Mouse (Mus musculus): ENCODE measurements at regions not wholly inside any gene's neighbourhood (a gene's known extent, or its start where the extent isn't known, plus 50 kb on each side); places are given as distances from the start of the nearest gene placed in this dataset.

DNA sequence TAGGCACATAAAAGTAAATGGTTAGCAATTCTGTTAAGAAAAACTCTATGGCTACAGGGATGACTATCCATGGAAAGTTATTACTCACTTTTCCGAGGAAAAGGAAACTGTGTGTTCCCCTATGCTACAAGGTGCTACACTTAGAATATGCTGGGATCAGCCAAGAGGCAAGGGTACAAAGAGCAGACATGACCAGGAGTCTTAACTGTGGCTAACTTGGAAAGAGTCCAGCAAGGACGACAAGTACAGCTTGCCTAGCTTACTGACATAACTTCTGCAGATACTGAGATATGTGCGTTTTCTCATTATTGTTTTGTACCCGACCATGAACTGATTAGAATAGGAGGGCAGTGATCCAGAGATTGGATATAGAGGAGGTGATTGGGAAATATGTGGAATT is 296.4 kb downstream of the Gm16223 start:
- TF ChIP-seq GATA1 (IDR thresholded peaks at IDR 0.05; ENCODE audit: low read length): no peak

DNA sequence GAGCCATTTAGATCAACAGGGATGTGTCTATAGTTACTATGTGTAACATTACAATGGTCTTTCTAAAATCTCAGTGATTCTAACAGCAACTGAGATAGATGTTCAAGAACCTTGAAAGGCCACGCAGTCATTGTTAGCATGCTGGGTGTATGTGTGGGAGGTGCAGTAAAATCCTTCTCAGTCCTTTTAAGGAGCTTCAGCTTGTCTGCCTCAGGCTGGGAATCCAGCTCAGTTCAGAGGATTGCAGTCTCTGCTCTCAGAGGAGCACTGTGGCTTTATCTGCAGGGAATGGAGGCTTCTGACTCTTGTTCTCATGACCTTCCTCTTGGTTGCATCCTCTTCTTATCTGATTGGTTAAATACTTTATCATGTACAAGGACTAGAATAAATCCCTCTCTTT is 320.2 kb downstream of the Gm16223 start:
- TF ChIP-seq GATA1 (IDR thresholded peaks at IDR 0.05; ENCODE audit: low read length): no peak

DNA sequence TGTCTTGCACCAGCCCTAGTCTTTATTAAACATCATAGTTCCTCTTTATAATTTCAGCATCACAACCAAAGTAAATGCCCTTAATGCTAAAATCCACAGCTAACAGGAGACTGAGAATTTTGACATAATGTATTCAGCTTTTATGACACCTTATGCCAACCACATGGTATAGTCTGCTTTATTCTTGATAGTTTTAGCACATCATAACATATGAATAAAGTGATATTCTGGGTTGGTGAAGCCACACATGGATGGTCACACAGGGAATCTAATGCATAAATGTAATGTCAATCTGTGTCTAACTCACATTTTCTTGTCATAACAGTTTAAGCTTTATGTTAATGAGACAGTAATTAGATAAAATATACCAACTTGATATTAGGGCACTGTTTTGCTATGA is 328.9 kb downstream of the Gm16223 start:
- no peak for TF ChIP-seq GATA1 (IDR thresholded peaks at IDR 0.05; ENCODE audit: low read length)

DNA sequence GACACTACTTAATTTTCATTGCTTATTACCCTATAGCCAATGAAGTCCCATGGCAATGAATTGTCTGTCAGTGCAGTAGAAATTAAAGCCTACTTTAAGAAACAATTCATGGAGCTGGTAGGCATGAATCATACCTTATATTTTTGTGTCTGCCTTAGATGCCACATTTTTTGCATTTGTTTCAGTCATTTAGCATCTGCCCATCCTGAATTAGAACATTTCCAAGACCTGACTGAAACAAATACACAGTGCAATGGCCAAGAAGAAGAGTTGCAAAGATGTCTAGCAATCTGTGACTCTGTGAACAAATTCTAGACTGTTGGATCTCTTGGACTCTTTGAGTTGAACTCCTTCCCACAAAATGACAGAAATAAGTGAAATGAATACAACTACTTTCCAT is 342.2 kb downstream of the Gm16223 start:
- no peak for TF ChIP-seq GATA1 (IDR thresholded peaks at IDR 0.05; ENCODE audit: low read length)

DNA sequence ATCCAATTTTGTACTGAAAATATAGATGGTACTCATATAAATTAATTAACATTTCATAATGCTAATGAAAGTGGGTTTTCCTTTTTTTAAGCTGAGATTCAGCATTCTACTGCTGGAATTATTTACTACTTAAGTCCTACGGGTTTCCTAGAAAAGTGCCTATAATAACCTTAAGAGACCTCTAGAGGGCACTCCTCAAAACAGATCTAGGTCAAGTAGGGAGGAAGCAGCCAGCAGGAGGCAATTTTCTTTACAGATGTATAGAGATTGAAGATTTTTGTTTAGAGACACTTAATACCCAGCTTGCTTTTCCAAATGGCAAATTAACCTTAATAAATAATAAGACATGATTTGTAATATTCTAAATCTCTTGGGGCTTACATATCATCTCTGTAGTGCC is 344.5 kb downstream of the Gm16223 start:
- no peak for TF ChIP-seq GATA1 (IDR thresholded peaks at IDR 0.05; ENCODE audit: low read length)

DNA sequence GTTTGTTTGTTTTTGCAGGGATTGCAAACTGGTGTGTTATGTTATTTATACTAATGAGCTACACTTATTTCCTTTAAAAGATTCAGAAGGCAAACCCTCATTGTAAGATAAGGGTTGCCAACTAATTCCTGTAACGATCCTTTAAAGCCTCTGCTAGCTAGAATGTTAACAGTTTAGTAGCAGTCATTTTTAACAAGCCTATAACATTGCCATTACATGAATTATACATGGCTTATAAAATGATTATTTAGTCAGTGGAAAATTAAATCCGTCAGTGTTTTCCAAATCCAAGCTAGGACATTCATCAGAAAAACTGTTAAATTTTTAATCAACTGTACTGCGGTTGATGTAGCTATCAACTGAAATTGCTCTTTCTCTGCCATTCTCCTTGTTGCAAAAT is 358.1 kb downstream of the Gm16223 start:
- no peak for TF ChIP-seq GATA1 (IDR thresholded peaks at IDR 0.05; ENCODE audit: low read length)

DNA sequence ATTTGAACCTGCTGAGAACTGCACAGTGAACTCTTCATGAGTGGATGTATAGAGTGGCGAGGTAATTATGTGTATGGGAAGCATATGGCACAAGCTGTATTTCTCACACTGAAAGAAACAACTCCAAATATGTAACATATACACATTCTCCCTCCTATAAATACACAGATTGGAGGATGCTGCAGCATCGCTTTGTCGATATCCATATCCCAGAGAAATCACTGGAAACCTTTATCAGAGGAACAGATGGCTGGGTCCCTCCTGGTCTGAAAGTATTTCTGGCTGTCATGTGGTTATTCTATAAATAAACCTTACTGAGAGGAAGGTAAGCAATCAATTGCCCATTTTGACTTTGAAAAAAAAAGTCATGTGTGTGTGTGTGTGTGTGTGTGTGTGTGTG is 365.4 kb downstream of the Gm16223 start:
- no peak for TF ChIP-seq GATA1 (IDR thresholded peaks at IDR 0.05; ENCODE audit: low read length)

DNA sequence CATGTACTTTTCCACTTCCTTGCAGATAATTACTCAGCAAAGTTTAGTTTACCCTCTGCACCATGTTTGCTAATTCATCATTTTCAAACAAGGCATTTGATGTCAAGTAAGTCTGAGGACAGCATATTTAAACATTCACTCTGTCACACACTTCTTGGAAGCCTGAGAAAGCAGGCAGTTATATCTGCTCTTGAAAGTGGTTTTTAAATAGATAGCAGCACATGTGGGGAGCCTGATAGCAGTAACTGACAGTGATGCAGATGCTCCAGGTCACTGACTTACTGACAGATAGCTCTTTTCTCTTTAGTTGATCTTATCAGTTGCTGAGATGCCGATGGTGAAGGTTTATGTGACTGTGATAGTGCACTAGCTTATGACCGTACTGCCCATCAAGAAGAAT is 380.9 kb downstream of the Gm16223 start:
- TF ChIP-seq GATA1 (IDR thresholded peaks at IDR 0.05; ENCODE audit: low read length): peak; percentile 82

DNA sequence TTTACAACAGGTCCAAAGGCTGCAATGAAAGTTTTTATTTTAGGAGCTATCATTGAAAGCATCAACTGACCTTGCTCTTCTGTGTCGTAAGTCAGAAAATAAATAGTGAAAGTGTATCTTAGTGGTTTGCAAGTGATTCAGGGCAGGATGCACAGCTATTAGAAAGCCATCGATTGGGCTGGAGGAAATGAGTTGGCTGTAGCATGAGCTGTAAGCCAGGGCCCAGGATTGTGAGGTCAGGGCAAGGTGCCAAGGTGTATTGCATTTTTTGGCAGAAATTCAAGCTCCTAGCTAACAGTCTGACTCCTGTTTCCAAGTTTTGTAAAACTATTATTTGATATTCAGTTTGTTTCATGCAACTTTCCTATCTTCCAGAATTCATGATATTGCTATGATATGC is 381.8 kb downstream of the Gm16223 start:
- TF ChIP-seq GATA1 (IDR thresholded peaks at IDR 0.05; ENCODE audit: low read length): no peak

DNA sequence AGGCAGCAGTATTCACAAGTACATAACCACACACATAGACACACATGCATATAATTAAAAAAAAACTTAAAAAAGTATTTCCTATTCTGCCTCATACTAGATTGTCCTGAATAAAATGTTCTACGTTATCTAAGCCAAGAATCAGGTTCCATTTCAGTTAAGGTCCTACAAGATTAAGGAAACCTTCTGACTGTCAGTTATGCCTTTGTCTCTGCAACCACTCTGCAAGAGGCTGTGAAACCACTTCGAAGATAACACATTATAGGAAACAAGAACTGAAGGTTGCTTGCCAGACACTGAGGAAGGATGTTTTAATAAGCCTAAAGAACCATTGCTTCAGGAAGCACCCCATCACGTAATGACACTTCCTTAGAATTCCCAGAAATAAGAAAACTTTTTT is 385.9 kb downstream of the Gm16223 start:
- no peak for TF ChIP-seq GATA1 (IDR thresholded peaks at IDR 0.05; ENCODE audit: low read length)

DNA sequence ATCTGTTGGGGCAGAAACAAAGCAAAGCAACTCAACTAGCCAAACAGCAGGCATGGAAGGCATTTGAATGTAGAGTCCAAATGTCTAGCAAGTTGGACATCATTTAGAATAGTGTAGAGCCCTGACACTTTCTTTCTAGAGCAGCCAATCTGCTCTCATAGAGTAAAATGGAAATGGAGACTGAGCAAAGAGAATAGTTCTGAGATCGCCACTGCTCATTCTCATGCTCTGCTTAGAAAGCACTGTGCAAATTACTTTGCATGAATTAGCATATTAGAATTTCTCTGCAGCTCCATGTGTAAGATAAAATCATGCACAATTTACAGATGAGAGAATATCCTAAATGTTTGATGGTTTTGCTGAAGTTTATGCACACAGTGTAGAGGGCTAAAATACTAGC is 393.4 kb downstream of the Gm16223 start:
- no peak for TF ChIP-seq GATA1 (IDR thresholded peaks at IDR 0.05; ENCODE audit: low read length)

DNA sequence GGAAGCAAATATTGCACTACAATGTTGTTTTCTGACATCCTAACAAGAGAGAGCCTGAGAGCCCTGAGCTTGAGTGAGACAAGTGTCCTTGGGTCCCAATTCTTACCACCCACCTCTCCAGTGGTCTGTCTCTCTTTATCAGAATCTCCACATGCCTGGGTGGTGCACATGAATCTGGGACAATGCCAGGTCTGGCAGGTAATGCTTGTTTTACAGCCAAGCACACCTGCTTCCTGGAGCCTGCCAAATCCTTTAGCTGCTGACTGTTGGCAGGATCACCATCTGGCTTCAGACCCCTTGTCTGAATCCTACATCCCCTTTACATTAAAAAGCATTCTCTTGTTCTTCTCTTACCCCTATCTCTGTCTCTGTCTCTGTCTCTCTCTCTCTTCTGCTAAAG is 397.1 kb downstream of the Gm16223 start:
- no peak for TF ChIP-seq GATA1 (IDR thresholded peaks at IDR 0.05; ENCODE audit: low read length)

DNA sequence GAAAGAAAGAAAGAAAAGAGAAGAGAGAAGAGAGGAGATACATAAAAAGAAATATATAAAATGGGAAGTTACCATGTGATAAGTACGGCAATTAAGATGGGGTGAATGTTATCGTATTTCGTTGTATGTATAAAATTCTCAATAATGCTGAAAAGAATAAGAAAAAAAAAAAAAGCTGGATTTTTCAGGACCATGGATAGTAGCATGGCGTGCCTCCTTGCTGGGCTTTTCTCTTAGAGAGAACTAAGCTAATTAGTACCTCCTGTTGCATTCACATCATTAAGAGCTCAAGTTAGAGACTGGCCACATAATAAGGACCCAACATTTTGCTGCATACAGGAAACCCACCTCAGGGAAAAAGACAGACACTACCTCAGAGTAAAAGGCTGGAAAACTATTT is 405.7 kb downstream of the Gm16223 start:
- no peak for TF ChIP-seq GATA1 (IDR thresholded peaks at IDR 0.05; ENCODE audit: low read length)

DNA sequence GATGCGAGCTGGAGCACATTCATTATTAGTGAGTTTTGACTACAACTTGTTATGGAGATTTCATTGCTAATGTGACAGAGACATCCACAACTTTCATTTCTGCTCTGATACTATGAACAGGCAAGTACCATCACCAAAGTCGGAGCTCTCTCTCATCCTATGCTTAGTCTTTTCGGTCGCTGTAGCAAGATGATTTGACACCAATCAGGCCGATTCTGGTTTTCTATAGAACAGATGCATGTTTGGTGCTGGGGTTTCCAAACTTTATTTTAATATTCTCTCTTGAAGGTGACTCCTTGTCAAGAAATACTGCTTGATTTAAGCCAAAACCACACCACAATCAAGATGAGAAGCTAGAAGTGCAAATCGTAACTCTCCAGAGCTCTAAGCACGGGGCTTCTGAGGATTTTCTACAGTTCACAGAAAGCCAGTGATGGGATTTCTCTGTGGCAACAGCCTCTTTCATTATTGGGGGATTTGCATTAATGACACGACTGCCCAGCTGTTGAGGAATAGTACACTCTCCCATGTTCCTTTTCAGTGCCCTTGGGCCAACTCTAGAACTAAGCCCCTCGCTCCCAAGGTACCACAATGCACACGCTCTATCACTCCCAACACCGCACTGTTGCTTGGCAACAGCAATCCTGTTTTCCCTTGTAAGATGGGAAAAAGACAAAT is 434.5 kb downstream of the Gm16223 start:
- no peak for TF ChIP-seq GATA1 (IDR thresholded peaks at IDR 0.05; ENCODE audit: low read length)

DNA sequence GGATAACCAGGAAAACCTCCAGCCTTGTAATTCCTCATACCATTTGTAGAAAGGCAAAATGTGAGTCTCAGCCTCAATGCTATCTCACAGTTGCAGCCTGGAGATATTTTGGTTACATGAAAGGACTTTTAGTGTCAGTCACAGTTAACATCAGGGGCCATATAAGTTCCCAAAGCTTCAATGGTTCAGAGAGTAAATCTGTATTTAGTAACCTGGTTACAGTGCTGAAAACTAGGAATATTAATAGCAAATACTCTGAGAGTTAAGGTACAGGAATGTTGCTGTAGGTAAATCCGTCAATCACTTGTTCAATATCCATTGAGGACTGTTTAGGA is 435.0 kb downstream of the Gm16223 start:
- TF ChIP-seq GATA1 (IDR thresholded peaks at IDR 0.05; ENCODE audit: low read length): no peak

DNA sequence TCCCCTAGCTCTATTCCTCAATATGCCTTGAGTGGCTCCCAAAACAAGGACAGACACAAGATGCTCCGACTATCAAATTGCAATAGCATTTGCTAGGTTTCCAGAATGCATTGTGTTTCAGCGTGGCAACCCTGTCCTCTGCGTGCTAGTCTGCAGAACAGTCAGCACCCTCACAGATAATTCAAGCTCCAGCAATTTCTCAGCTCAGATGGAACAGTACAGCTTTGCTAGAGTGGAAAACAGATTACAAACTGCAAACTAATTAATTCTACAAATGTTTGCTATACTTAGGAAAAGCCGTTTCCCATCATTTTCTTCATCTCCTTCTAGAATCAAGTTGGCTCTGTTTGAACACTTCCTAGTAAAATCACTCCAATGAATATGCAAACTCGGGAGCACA is 441.4 kb downstream of the Gm16223 start:
- no peak for TF ChIP-seq GATA1 (IDR thresholded peaks at IDR 0.05; ENCODE audit: low read length)

DNA sequence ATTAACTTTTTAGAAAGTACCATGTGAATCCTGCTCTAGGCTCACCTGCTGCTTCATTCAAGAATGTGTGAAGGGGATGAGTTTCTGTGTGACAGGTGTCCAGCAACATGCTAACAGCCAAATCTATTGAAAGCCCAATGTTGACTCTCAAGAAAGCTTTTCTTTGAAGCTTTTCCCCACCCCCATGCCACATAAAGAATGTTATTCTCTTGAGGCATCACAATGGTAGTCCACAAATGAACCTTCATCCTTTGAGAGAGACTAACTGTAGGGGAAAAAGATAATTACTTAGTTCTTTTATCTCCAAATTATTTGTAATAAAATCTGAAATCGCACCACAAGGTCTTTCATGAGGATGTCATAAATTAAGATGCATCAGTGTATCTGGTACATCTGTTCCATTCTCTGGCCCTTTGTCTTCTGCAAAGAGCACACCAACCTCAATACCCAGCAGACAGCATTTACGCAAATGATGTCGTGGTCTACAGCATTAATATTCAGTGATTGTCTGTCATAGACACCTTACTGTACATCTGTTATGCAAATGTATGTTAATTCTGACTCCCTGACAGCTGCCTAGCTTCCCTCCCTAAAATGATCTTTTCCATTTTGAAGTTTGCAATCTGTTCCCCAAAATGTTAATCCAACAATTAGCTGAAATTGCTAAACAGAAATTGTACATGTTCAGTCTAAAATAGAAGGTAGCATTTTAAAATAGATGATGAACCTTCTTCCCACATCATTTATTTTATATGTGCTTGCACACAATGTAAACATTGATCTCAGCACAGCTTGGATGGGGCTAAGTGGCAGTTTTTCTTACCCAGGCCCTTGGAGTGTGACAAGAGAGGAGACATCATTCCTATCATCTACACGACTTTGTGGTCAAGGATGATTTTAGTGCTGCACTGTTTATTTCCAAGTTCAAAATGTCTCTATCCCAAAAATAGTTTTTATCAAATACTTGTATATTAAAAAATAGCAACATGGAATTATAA is 455.7 kb downstream of the Gm16223 start:
- no peak for TF ChIP-seq GATA1 (IDR thresholded peaks at IDR 0.05; ENCODE audit: low read length)
